Mouse (Mus musculus) midbrain, embryonic 15.5 days (tissue): ENCODE data around the gene Fam241a. TPM values are rescaled to one million over a fixed set of nuclear protein-coding genes. Genes with fewer than 3 reads are reported as not detected.

ENCODE experiments used
- ATAC-seq: fragments of 200-750 bp; cut with Nextera tagmentation; replicated peaks from 2 replicates; pipeline ENCODE4 v1.8.0; 2017; ENCODE audit warnings: moderate TSS enrichment
- H3K27ac ChIP-seq: fragments of 300-500 bp; sonication (generic); 2 replicates; pipeline ENCODE4 v1.5.1; 2015; ENCODE audit warnings: mild to moderate bottlenecking, inconsistent platforms
- H3K27me3 ChIP-seq: fragments of 300-500 bp; sonication (generic); replicated peaks from 2 replicates; pipeline ENCODE4 v1.6.1; 2015; ENCODE audit warnings: inconsistent platforms
- H3K36me3 ChIP-seq: fragments of 300-500 bp; sonication (generic); replicated peaks from 2 replicates; pipeline ENCODE4 v1.6.1; 2015; ENCODE audit warnings: inconsistent platforms
- H3K4me1 ChIP-seq: fragments of 300-500 bp; sonication (generic); 2 replicates; pipeline ENCODE4 v1.6.1; 2015; ENCODE audit warnings: inconsistent platforms
- H3K4me2 ChIP-seq: fragments of 300-500 bp; sonication (generic); 2 replicates; pipeline ENCODE4 v1.6.1; 2015; ENCODE audit warnings: inconsistent platforms, mild to moderate bottlenecking, moderate library complexity
- H3K4me3 ChIP-seq: fragments of 300-500 bp; sonication (generic); 2 replicates; pipeline ENCODE4 v1.5.1; 2015; ENCODE audit warnings: mild to moderate bottlenecking, inconsistent platforms
- H3K9ac ChIP-seq: fragments of 300-500 bp; sonication (generic); 2 replicates; pipeline ENCODE4 v1.6.1; 2015; ENCODE audit warnings: mild to moderate bottlenecking, inconsistent platforms
- H3K9me3 ChIP-seq: fragments of 300-500 bp; sonication (generic); 2 replicates; pipeline ENCODE4 v1.6.1; 2016; ENCODE audit warnings: inconsistent platforms
- WGBS: fragments of 180-500 bp; shearing (Covaris S2); methylation state at CpG from one replicate; pipeline ENCODE4 v1.1.7; 2015; ENCODE audit warnings: mixed read lengths; 5-methylcytosine and 5-hydroxymethylcytosine counted together
- polyA plus RNA-seq: library from polyadenylated mRNA; unstranded; fragments of >200 nt; fragmentation: Nextera tagmentation; extraction: Ambion mirVana; gene quantifications from 2 replicates; pipeline ENCODE4 v1.2.1, GENCODE M21; 2015

Fam241a gene
- polyA plus RNA-seq, 1 experiment from 2014 or later = 8.5 TPM

DNA sequence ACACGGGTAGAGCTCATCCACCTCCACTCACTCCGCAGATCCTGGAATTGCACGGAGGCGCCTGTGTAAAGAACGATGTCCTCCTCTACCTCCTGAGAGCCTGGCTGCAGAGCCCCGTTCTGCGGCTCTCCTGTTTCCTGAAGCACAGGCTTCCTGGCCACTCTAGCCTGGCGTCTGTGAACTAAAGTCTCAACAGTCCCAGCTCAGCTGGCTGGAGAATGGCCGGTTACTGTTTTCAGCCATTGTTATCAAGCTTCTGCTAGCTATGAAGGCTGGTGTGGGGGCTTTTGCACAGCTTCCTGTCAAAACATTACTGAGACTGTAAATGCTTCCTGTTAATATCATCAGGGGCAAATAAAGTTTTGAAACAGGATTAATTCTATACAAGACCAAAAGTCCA lies 24.5 kb downstream of the Fam241a start:
- Histone ChIP-seq H3K36me3 (no peaks in the 10 kb centered on the region), H3K9ac (no peak overlapping the region), H3K4me2 (no peak overlapping the region), H3K27ac (no peak overlapping the region), H3K4me3 (no peak overlapping the region), H3K27me3 (no peaks in the 10 kb centered on the region), H3K4me1 (peaks cover 11% of the 10 kb centered on the region), H3K9me3 (no peaks in the 10 kb centered on the region)
- WGBS = 82% methylated on average over 9 of the region's 9 CpGs
- no peak for ATAC-seq

- H3K4me2 ChIP-seq = no peak overlapping the region
- H3K9me3 ChIP-seq = no peaks in the 10 kb centered on the region
- no peaks in the 10 kb centered on the region for H3K36me3 ChIP-seq
- no peak overlapping the region for H3K4me3 ChIP-seq
- no peak overlapping the region for H3K9ac ChIP-seq
- H3K27me3 ChIP-seq = no peaks in the 10 kb centered on the region
- no peak overlapping the region for H3K27ac ChIP-seq
- peaks cover 11% of the 10 kb centered on the region for H3K4me1 ChIP-seq
- WGBS = 34% methylated on average over 5 of the region's 5 CpGs
- peak; percentile 75 for ATAC-seq
These were observed 27.2 kb downstream of the Fam241a start for GRCm38 (mm10) chr3:127868880-127869279.

DNA sequence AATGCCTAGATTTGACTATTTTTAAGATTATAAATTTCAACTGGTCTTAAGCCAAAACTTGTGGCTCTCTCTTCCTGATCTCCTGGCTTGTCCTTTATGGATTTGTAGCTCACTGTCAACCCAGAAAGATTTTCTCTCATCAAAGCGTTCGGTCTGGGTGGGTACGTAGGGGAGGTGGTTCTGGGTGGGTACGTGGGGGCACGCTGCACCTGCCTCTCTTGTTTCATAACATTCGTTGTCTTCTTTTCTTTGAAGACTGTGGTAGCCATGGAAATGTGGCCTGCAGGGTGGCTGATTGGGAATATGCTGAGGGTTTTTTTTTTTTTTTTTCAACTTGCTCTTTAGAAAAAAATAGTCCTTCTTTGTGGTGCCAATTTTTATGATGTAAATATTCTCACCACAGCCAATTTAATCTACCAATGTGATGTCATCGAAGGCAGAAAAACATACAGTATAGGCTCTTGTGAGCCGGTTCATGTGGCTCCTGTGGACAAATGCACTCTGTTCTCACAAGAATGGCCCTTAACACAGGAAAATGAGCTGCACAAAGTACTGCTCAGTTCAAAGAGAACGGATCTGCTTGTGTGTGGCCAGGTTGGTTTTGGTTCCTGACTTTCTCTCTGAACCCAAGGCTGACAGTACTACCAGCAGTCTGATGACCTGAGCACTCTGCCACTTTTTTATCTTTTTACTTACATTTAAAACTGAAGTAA lies 27.9 kb downstream of the Fam241a start:
- Histone ChIP-seq H3K4me1 (peaks cover 11% of the 10 kb centered on the region), H3K36me3 (no peaks in the 10 kb centered on the region), H3K9me3 (no peaks in the 10 kb centered on the region), H3K27me3 (no peaks in the 10 kb centered on the region), H3K27ac (no peak overlapping the region), H3K4me3 (no peak overlapping the region), H3K4me2 (no peak overlapping the region), H3K9ac (no peak overlapping the region)
- ATAC-seq = 0 out of 2 replicates have a peak, but pooled peaks have one; percentile 54
- 49% methylated on average over 9 of the region's 9 CpGs for WGBS

DNA sequence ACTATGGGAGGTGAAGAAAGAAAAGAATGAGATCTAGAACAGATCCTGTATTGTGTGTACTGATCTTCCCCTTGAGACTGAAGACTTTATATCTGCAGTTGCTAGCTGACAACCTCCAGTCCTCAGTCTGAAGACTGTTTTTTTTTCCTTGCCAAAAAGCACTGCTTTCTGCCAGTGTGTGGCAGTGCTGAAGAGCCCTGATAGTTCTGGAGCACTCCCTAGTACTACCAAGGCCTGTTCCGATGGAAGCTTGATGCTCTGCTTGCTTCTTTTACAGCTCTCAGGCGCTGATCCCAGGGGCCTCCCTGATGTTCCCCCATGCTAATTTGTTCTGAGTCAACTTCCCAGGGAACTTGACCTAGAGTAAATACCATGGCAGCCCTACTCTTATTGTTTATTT lies 31.9 kb downstream of the Fam241a start:
- Histone ChIP-seq H3K27ac (no peak overlapping the region), H3K36me3 (no peaks in the 10 kb centered on the region), H3K9ac (no peak overlapping the region), H3K4me1 (peaks cover 11% of the 10 kb centered on the region), H3K4me2 (no peak overlapping the region), H3K9me3 (no peaks in the 10 kb centered on the region), H3K27me3 (no peaks in the 10 kb centered on the region), H3K4me3 (no peak overlapping the region)
- ATAC-seq = no peak
- 40% methylated on average over 2 of the region's 2 CpGs for WGBS

DNA sequence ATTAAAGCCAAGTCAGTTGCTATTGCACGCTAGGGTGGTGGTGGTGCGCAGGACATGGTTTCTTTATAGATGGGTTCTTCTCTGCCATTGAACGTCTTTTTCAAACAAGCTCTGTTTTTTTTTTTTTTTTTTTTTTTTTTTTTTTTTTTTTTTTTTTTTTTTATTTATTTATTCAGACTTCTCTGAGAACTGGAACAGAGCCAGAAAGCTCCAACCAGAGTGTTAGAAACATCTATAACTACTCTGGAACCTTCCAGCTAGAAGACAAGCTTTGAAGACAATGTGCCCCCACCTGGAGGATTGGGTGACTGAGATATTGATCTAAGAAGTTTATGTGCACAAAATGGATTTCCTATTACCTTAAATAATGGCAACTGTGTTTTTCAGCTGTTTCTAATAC lies 32.6 kb downstream of the Fam241a start:
- WGBS = 67% methylated on average over 3 of the region's 3 CpGs
- Histone ChIP-seq H3K4me1 (peaks cover 6% of the 10 kb centered on the region), H3K4me3 (no peak overlapping the region), H3K27ac (no peak overlapping the region), H3K27me3 (no peaks in the 10 kb centered on the region), H3K9ac (no peak overlapping the region), H3K36me3 (no peaks in the 10 kb centered on the region), H3K9me3 (no peaks in the 10 kb centered on the region), H3K4me2 (no peak overlapping the region)
- no peak for ATAC-seq

DNA sequence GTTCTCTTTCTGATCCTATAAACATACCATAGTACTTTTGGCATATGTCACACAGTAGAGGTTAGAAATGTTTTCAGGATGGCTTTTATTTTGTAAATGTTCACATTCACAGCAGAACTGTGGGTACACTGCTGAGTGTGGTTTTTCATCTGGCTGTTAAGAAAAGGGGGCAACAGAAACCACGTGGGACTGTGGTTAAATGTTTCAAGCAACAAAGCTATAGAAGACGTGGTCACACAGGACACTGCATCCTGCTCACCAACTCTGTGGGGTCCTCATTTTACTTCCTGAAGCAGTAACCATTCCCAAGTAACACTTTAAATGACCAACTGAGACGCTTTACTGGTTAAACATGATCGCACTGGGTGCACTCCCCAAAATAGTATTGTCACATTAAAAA lies 33.6 kb downstream of the Fam241a start:
- H3K27ac ChIP-seq = no peak overlapping the region
- no peaks in the 10 kb centered on the region for H3K36me3 ChIP-seq
- H3K4me1 ChIP-seq = no peaks in the 10 kb centered on the region
- no peaks in the 10 kb centered on the region for H3K27me3 ChIP-seq
- no peak overlapping the region for H3K4me2 ChIP-seq
- 68% methylated on average over 4 of the region's 4 CpGs for WGBS
- ATAC-seq = no peak
- H3K9me3 ChIP-seq = no peaks in the 10 kb centered on the region
- H3K9ac ChIP-seq = no peak overlapping the region
- H3K4me3 ChIP-seq = no peak overlapping the region

DNA sequence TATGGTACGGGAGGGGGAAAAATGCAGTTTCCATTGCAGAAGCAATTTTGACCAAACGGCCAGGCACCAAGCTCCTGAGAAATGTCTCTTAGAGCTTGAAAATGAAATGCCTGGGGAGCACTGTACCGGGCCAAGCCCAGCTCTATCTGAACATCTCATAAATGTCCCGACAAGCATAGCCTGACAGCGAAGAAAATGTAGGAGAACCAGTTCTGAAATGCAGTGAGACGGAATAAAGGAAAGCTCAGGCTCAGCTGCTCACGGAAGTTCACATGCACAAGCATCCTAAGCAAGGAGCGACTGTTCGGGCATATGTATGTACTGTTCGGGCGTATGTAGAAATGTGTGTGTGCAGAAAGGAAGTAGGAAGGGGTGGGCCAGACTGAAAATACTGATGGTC lies 34.8 kb downstream of the Fam241a start:
- H3K36me3 ChIP-seq = no peaks in the 10 kb centered on the region
- no peak overlapping the region for H3K4me3 ChIP-seq
- H3K9ac ChIP-seq = no peak overlapping the region
- no peak for ATAC-seq
- H3K27ac ChIP-seq = no peak overlapping the region
- H3K4me1 ChIP-seq = no peaks in the 10 kb centered on the region
- no peaks in the 10 kb centered on the region for H3K9me3 ChIP-seq
- H3K4me2 ChIP-seq = no peak overlapping the region
- WGBS = 89% methylated on average over 11 of the region's 11 CpGs
- no peaks in the 10 kb centered on the region for H3K27me3 ChIP-seq

DNA sequence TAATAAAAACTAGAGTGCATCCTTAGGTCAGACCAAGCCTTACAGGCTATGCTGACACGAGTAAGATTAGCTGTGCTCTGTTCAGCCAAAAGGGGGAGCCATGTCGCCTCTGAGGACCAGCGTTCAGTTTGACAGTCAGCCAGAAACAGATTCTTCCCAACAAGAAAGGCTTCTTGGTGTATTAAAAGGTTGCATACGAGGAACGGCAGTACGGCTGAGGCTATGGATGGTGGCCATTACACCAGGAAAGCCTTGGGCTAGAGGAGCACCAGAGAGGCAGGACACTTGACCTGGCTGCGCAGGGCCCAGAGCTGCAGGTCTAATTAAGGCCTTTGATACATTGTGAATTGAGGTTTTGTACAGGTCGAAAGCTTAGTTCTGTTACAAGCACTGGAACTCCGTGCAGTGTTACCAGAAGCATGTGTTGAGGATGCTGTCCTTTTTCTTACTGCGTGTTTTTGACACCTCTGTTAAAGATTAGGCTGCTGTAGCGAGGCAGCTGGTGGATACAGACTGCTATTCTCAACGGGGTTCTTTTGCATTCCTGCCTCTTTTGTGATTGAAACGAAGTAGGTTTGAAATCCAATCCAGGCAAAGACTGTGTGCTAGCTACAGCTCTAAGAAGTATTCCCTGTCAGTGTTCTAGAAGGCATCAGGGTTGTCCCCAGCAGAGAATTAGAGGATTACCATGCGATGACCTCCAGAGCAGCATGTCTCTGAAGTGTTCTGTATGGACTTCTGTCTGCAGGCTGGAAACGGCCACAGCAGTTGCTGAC lies 42.5 kb downstream of the Fam241a start:
- Histone ChIP-seq H3K27me3 (no peaks in the 10 kb centered on the region), H3K9me3 (no peaks in the 10 kb centered on the region), H3K9ac (no peak overlapping the region), H3K4me1 (no peaks in the 10 kb centered on the region), H3K4me2 (peak overlapping the region; percentile 30; the same call in 1 of the 2 replicates), H3K4me3 (no peak overlapping the region), H3K36me3 (no peaks in the 10 kb centered on the region), H3K27ac (no peak overlapping the region)
- ATAC-seq = peak; percentile 83
- 13% methylated on average over 15 of the region's 15 CpGs for WGBS

- Histone ChIP-seq H3K9me3 (no peaks in the 10 kb centered on the region), H3K36me3 (no peaks in the 10 kb centered on the region), H3K27me3 (no peaks in the 10 kb centered on the region), H3K4me2 (no peak overlapping the region), H3K27ac (no peak overlapping the region), H3K9ac (no peak overlapping the region), H3K4me3 (no peak overlapping the region), H3K4me1 (no peaks in the 10 kb centered on the region)
- WGBS = 79% methylated on average over 9 of the region's 9 CpGs
- no peak for ATAC-seq
These were observed 43.4 kb downstream of the Fam241a start for GRCm38 (mm10) chr3:127852722-127853121.

DNA sequence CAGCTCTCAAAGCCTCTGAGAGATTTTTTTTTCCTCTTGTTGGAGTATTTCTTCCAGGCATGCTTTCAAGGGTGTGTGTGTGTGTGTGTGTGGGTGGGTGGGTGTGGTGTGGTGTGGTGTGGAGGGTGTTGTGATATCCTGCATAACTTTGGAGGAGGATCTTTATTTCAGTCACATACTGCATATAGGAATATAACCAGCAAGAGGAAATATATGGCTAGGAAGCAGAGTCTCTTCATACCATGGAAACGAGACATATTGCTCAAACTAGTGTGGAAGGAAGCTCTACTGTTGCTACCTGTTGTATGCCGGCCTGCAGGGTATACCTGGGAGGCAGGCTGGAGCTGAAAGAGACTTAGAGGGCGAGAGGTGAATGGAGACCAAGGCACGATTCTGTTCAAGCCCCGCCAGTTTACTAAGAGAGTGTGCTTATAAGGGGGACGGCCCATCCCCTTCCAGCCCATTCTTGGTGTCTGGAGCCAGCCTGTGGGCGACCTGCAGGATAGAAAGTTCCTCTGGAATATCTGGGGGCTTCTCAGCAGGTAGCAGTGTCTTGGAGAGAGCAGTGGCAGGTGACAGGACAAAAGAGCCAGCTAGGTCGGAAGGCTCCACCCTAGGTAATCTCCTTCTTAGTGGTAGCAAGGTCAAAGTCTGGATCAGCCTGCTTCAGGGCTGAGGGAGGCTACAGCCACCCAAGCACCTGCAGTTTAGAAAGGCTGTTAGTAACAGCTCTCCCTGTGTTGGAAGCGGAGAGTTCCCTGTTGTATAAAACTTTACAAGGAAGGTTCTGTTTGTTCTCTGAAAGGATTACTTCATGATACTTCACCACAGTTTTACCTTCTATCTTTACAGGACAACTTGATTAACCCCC lies 45.1 kb downstream of the Fam241a start:
- Histone ChIP-seq H3K9ac (no peak overlapping the region), H3K4me1 (no peaks in the 10 kb centered on the region), H3K9me3 (no peaks in the 10 kb centered on the region), H3K4me3 (no peak overlapping the region), H3K36me3 (no peaks in the 10 kb centered on the region), H3K4me2 (no peak overlapping the region), H3K27ac (no peak overlapping the region), H3K27me3 (no peaks in the 10 kb centered on the region)
- WGBS = 56% methylated on average over 9 of the region's 9 CpGs
- ATAC-seq = no peak

GRCm38 (mm10) chr3:127849922-127850321 lies 46.2 kb downstream of the Fam241a start:
- Histone ChIP-seq H3K4me2 (no peak overlapping the region), H3K9me3 (no peaks in the 10 kb centered on the region), H3K4me3 (no peak overlapping the region), H3K36me3 (no peaks in the 10 kb centered on the region), H3K27me3 (no peaks in the 10 kb centered on the region), H3K9ac (no peak overlapping the region), H3K27ac (no peak overlapping the region), H3K4me1 (no peaks in the 10 kb centered on the region)
- no peak for ATAC-seq
- WGBS = 81% methylated on average over 5 of the region's 5 CpGs

GRCm38 (mm10) chr3:127848088-127848808 lies 47.9 kb downstream of the Fam241a start:
- no peak for ATAC-seq
- H3K4me1 ChIP-seq = no peaks in the 10 kb centered on the region
- H3K9me3 ChIP-seq = no peaks in the 10 kb centered on the region
- no peaks in the 10 kb centered on the region for H3K27me3 ChIP-seq
- H3K4me2 ChIP-seq = no peak overlapping the region
- 82% methylated on average over 11 of the region's 11 CpGs for WGBS
- no peak overlapping the region for H3K4me3 ChIP-seq
- no peak overlapping the region for H3K9ac ChIP-seq
- H3K36me3 ChIP-seq = no peaks in the 10 kb centered on the region
- no peak overlapping the region for H3K27ac ChIP-seq
